Mouse (Mus musculus) heart, embryonic 11.5 days (tissue): ENCODE data around the gene Rbm20. TPM values are rescaled to one million over a fixed set of nuclear protein-coding genes. Genes with fewer than 3 reads are reported as not detected.

Experiments used
- ATAC-seq: fragments of 200-750 bp; cut with Nextera tagmentation; replicated peaks from 2 replicates; pipeline ENCODE4 v1.8.0; 2017; ENCODE audit warnings: moderate library complexity; ENCODE audit not compliant: insufficient number of reproducible peaks, low FRiP score, low TSS enrichment
- H3K27ac ChIP-seq: fragments of 300-500 bp; sonication (generic); 2 replicates; pipeline ENCODE4 v1.5.1; 2014; ENCODE audit warnings: mild to moderate bottlenecking, low read depth, low read length
- H3K27me3 ChIP-seq: fragments of 300-500 bp; sonication (generic); 2 replicates; pipeline ENCODE4 v1.6.1; 2014; ENCODE audit warnings: mild to moderate bottlenecking, low read length, mixed read lengths; ENCODE audit not compliant: control insufficient read depth, insufficient read depth
- H3K36me3 ChIP-seq: fragments of 300-500 bp; sonication (generic); 2 replicates; pipeline ENCODE4 v1.6.1; 2014; ENCODE audit warnings: mild to moderate bottlenecking, low read length, moderate library complexity, mixed read lengths; ENCODE audit not compliant: control insufficient read depth, insufficient read depth
- H3K4me1 ChIP-seq: fragments of 300-500 bp; sonication (generic); 2 replicates; pipeline ENCODE4 v1.6.1; 2014; ENCODE audit warnings: low read length; ENCODE audit not compliant: control insufficient read depth, insufficient read depth
- H3K4me2 ChIP-seq: fragments of 300-500 bp; sonication (generic); 2 replicates; pipeline ENCODE4 v1.6.1; 2014; ENCODE audit warnings: mild to moderate bottlenecking, moderate library complexity
- H3K4me3 ChIP-seq: fragments of 300-500 bp; sonication (generic); 2 replicates; pipeline ENCODE4 v1.5.1; 2014; ENCODE audit warnings: low read depth, low read length
- H3K9ac ChIP-seq: fragments of 300-500 bp; sonication (generic); 2 replicates; pipeline ENCODE4 v1.6.1; 2014; ENCODE audit warnings: mild to moderate bottlenecking, low read depth, low read length, moderate library complexity
- H3K9me3 ChIP-seq: fragments of 300-500 bp; sonication (generic); replicated peaks from 2 replicates; pipeline ENCODE4 v1.6.1; 2016; ENCODE audit warnings: low read length; ENCODE audit not compliant: control insufficient read depth
- WGBS: fragments of 180-500 bp; shearing (Covaris S2); extraction: QIAGEN DNeasy Blood & Tissue Kit; methylation state at CpG from one replicate; pipeline ENCODE4 v1.1.7; 2014; ENCODE audit not compliant: insufficient replicate concordance; 5-methylcytosine and 5-hydroxymethylcytosine counted together
- polyA plus RNA-seq: library from polyadenylated mRNA; unstranded; fragments of >200 nt; fragmentation: Nextera tagmentation; extraction: Ambion mirVana; gene quantifications from 2 replicates; pipeline ENCODE4 v1.2.1, GENCODE M21; 2014

Rbm20 gene
- polyA plus RNA-seq, 1 experiment from 2014 or later: 25.0 TPM

DNA sequence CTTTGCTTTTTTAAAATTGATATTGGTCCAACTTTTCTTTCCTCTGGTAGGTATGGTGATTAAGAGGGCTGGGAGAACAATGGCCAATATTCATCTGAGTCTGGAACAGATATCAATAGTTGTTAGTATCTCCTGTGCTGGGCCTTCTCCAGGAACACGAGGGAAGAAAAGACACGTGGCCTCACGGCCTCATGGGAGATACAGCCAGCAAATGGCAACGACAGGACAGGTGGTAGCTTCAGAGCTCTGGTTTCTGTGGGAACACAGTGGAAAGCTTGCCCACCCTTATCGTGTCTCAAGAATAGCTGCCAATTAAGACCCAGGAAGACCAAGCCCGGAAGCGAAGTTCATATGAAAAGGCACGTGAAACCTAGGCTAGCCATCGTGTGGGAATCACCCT is 12.3 kb upstream of the Rbm20 start:
- Histone ChIP-seq H3K27ac (no peak overlapping the region), H3K9ac (no peak overlapping the region), H3K4me2 (no peak overlapping the region), H3K27me3 (no peaks in the 10 kb centered on the region), H3K36me3 (no peaks in the 10 kb centered on the region), H3K4me3 (no peak overlapping the region), H3K9me3 (no peaks in the 10 kb centered on the region), H3K4me1 (peaks cover 32% of the 10 kb centered on the region)
- 90% methylated on average over 9 of the region's 9 CpGs for WGBS
- no peak for ATAC-seq

DNA sequence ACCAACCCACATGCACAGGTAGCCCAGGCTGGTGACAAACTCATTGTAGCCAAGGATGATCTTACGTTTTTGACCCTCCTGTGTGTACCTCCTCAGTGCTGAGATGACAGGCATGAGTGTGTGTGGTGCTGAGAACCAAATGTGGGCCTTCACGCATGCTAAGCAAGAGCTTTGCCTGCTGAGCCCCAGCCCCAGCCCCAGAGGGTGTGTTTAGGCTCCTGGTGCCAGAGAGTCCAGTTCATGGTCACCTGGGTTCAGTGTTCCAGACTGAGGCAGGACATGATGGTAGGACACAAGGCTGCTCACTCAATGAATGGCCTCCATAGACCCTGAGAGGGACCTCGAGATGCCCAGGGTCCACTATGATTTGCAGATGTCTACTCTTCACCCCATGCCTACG is 11.7 kb upstream of the Rbm20 start:
- Histone ChIP-seq H3K27ac (no peak overlapping the region), H3K9me3 (no peaks in the 10 kb centered on the region), H3K9ac (no peak overlapping the region), H3K4me3 (no peak overlapping the region), H3K4me2 (no peak overlapping the region), H3K36me3 (no peaks in the 10 kb centered on the region), H3K4me1 (peaks cover 34% of the 10 kb centered on the region), H3K27me3 (no peaks in the 10 kb centered on the region)
- ATAC-seq: no peak
- 88% methylated on average over 4 of the region's 4 CpGs for WGBS

DNA sequence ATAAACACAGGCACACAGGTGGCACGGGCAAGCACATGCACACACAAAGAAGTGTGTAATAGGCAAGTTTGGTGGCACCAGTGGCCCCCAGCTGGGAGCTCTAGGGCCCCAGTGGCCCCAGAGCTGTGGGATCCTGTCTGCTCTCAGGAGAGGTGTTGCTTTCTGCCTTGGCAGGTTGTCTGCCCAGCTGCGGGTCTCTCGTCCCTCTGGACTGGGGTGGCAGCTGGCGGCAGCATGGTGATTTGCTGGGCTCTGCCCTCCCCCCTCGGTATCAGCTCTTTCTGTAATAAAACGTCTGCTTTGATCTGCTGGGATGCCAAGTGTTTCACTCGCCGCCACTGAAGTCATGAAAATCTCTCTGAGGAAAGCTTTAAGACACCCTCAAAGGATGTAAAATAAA is 10.4 kb upstream of the Rbm20 start:
- no peak overlapping the region for H3K4me2 ChIP-seq
- 0 out of 2 replicates have a peak overlapping the region, but pooled peaks have one; percentile 1 for H3K9ac ChIP-seq
- 31% methylated on average over 8 of the region's 8 CpGs for WGBS
- H3K9me3 ChIP-seq: no peaks in the 10 kb centered on the region
- H3K36me3 ChIP-seq: no peaks in the 10 kb centered on the region
- H3K4me1 ChIP-seq: peaks cover 39% of the 10 kb centered on the region
- no peak overlapping the region for H3K4me3 ChIP-seq
- no peaks in the 10 kb centered on the region for H3K27me3 ChIP-seq
- peak overlapping the region; percentile 5; the same call in 1 of the 2 replicates for H3K27ac ChIP-seq
- ATAC-seq: no peak

DNA sequence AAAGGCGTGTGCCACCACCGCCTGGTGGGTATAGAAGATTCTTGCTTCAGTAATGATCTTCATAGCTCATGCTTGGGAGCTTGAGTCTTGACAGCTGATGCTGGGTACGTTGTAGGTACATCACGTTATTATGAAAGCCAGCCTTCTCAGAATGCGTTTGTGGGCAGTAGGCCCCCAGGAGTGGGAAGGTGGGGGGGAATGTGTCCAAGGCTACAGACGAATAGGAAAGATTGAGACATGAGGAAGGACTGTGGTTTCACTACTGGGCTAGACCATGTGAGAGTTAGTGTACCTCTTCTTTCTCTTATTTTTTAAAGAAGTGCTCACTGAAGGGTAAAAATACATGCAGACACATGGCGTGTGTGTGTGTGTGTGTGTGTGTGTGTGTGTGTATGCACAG is 8.3 kb upstream of the Rbm20 start:
- WGBS: 83% methylated on average over 7 of the region's 7 CpGs
- Histone ChIP-seq H3K36me3 (no peaks in the 10 kb centered on the region), H3K4me3 (no peak overlapping the region), H3K9me3 (no peaks in the 10 kb centered on the region), H3K4me1 (peaks cover 34% of the 10 kb centered on the region), H3K9ac (no peak overlapping the region), H3K4me2 (no peak overlapping the region), H3K27ac (no peak overlapping the region), H3K27me3 (no peaks in the 10 kb centered on the region)
- ATAC-seq: no peak

DNA sequence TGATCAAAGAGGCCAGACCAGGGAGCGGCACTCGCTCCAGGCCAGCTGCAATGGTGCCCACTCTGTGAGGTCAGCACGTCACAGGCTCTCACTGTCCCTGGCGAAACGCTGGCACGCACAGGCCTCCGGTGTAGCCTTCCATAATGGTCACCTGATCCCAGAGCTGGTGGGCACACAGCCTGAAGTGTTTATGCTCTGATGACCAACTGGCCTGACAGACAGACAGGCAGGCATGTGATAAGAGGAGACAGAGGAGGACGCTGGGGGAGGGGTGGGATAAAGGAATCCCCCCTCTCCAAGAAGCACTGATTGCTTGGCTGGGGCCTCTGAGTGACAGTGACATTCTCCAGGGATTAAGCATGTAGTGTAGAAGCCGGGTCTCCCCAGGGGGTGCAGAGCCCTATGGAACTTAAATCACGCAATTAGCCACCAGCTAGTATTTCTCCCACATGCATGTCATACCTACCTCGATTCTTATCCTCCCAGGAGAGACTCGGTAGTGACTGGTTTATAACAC is 6.4 kb upstream of the Rbm20 start:
- H3K4me2 ChIP-seq: peak overlapping the region; percentile 38
- no peak overlapping the region for H3K4me3 ChIP-seq
- peaks cover 34% of the 10 kb centered on the region for H3K4me1 ChIP-seq
- peak overlapping the region; percentile 88 for H3K27ac ChIP-seq
- H3K36me3 ChIP-seq: no peaks in the 10 kb centered on the region
- H3K9me3 ChIP-seq: no peaks in the 10 kb centered on the region
- WGBS: 14% methylated on average over 12 of the region's 12 CpGs
- no peaks in the 10 kb centered on the region for H3K27me3 ChIP-seq
- ATAC-seq: peak; percentile 71
- peak overlapping the region; percentile 67 for H3K9ac ChIP-seq

DNA sequence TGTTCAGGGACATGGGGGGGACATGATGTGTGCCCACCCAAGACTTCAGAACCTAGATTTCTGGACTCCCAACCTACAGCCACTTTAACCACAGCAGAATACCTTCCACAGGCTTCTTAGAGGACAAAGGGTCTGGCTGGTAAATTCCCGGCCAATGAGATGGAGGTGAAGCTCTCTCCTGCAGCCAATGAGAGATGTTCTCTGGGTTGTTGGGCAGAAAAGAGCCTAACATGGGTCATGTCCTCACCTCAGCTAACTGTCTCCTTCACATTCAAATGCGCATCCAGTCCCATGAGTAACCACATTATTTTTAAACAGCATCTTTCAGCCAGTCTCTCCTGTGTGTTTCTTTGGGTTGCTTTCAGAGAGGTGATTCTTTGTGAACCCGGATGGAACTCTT is 5.7 kb upstream of the Rbm20 start:
- Histone ChIP-seq H3K4me3 (no peak overlapping the region), H3K27ac (peak overlapping the region; percentile 88), H3K27me3 (peaks cover 3% of the 10 kb centered on the region; the same call in 1 of the 2 replicates), H3K4me1 (peaks cover 32% of the 10 kb centered on the region), H3K4me2 (no peak overlapping the region), H3K36me3 (no peaks in the 10 kb centered on the region), H3K9ac (peak overlapping the region; percentile 67), H3K9me3 (no peaks in the 10 kb centered on the region)
- 43% methylated on average over 3 of the region's 3 CpGs for WGBS
- peak; percentile 32; the same call in 1 of the 2 replicates for ATAC-seq

DNA sequence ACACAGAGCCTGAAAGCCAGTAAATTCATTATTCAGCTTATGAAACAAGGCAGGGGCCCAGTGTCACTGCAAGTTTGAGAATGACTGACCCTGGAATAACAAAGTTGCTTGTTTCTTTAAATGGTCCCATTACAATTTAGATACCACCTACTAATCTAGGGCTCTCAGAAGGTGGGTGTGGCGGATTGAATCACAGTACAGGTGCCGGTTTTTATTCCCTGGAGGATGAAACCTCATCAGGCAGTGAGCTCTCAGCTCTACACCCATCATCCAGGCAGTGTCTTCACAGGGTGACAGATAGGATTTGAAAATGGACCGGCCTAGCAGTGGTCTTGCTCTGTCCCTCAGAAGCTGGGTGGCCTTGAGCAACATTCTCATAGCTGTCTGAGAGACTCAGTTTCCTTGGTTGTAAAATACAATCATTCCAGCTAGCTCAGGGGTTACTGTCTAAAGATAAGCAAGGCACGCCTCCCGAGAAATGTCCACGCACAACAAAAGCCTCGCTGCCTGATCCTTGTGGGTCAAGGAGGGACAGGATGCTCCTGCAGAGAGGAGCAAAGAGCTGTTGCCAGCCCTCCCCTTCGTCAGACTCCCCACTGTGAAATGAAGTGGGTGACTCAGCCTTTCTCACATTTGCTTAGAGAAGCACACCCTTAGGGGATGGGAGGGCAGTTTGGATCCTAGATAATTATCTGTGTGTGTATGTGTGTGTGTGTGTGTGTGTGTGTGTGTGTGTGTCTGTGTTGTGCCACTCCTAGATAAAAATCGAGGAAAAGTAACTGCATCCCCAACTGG is 2.8 kb upstream of the Rbm20 start:
- Histone ChIP-seq H3K4me3 (peak overlapping the region; percentile 77; the same call in 1 of the 2 replicates), H3K9ac (peak overlapping the region; percentile 67)

DNA sequence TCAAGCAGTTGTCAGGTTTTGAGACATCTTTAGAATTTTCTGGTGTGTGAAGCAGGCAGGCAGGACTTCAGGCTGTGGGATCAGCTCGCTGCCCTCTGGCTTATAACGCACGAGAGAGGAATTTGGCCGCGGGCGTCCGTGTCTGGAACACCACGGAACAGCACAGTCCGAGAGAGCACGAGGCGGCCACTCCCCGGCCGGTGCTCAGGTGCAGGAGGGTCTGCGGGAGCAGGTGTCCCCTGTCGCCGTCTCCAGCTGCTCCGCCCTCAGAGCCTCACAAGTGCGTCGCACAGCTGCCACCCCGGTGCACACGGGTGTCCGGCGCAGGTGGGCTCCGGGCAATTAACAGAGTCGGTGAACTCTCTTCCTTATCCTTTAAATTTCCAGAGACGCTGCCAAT is 878 bp upstream of the Rbm20 start:
- peak overlapping the region; percentile 89 for H3K4me2 ChIP-seq
- H3K27me3 ChIP-seq: peaks cover 15% of the 10 kb centered on the region
- peak overlapping the region; percentile 97 for H3K9ac ChIP-seq
- no peak for ATAC-seq
- H3K27ac ChIP-seq: peak overlapping the region; percentile 92
- no peaks in the 10 kb centered on the region for H3K9me3 ChIP-seq
- 2% methylated on average over 26 of the region's 26 CpGs for WGBS
- H3K36me3 ChIP-seq: no peaks in the 10 kb centered on the region
- H3K4me1 ChIP-seq: peaks cover 13% of the 10 kb centered on the region
- peak overlapping the region; percentile 77 for H3K4me3 ChIP-seq

More for the DNA sequence above, 2.8 kb upstream of the Rbm20 start:
- no peak for ATAC-seq
- H3K9me3 ChIP-seq: no peaks in the 10 kb centered on the region
- H3K36me3 ChIP-seq: no peaks in the 10 kb centered on the region
- peaks cover 15% of the 10 kb centered on the region for H3K27me3 ChIP-seq
- 17% methylated on average over 9 of the region's 9 CpGs for WGBS
- H3K27ac ChIP-seq: peak overlapping the region; percentile 2
- H3K4me1 ChIP-seq: peaks cover 30% of the 10 kb centered on the region
- peak overlapping the region; percentile 89 for H3K4me2 ChIP-seq
